In the genomic region with DNA sequence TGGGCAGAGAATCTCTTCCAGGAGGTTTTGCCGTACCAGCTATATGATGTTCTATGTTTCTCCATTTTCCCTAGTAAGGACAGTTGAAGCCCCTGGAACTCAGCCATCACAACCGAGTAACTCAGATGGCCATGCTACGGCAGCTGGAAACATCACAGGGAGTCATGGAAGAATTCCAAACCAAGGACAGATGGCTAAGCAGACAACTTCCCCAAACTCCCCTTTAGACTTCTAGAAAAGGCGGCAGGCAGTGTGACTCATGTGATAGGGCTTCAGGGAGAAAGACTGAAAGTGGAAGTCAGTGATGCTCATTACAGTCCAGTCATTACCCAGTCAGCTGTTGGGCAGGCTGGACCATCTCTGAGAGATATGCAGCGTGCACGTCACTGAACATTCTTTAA, we compare ENCODE assay signal across 11 mouse cellular contexts. TPM values are rescaled to one million over a fixed set of nuclear protein-coding genes. Genes with fewer than 3 reads are reported as not detected.
DNase-seq lines count a peak whose midpoint lies in the region; ATAC-seq and TF ChIP-seq lines count a peak whose summit lies in the region.
"Had no signal": no experiment of that assay in that cellular context is flagged by ENCODE, and none has a peak within 500 bp of the region (broad histone marks: within the 10 kb centered on the region; RNA-seq: fewer than 3 reads in every experiment).

No protein-coding gene starts in this region.

- H3K79me2 ChIP-seq in C2C12 (ENCODE audit: control insufficient read depth, insufficient read depth) = no peaks in the 10 kb centered on the region

- H3ac ChIP-seq in C2C12 (ENCODE audit: control insufficient read depth, insufficient read length, low read depth) = no peak overlapping the region

- DNase-seq in embryonic facial prominence, embryonic 14.5 days (ENCODE audit: low spot score) = peak; percentile 33
- DNase-seq in embryonic facial prominence, embryonic 10.5 days (ENCODE audit: low spot score) = no peak
- peak; percentile 38 for DNase-seq in kidney, postnatal 10 days
- no peak for DNase-seq in kidney, adult 8-10 months
- DNase-seq in urinary bladder, postnatal 36 days (ENCODE audit: low spot score in 2 of 2) = no peak
- no peak for DNase-seq in layer of hippocampus, adult 18-20 months (ENCODE audit: low spot score in 2 of 2)

- no peak overlapping the region for H3K4me2 ChIP-seq in embryonic facial prominence, embryonic 14.5 days (ENCODE audit: low read depth, low read length)

- H3K9me3 ChIP-seq in embryonic facial prominence, embryonic 14.5 days (ENCODE audit: control insufficient read depth, low read length) = no peaks in the 10 kb centered on the region
- H3K9me3 ChIP-seq in embryonic facial prominence, embryonic 10.5 days = no peaks in the 10 kb centered on the region

- H3K27me3 ChIP-seq in embryonic facial prominence, embryonic 14.5 days (replicated peaks; ENCODE audit: control insufficient read depth, insufficient read depth, low read length) = no peaks in the 10 kb centered on the region
- H3K27me3 ChIP-seq in embryonic facial prominence, embryonic 10.5 days (replicated peaks; ENCODE audit: low read depth, poor library complexity, severe bottlenecking) = no peaks in the 10 kb centered on the region
- H3K27me3 ChIP-seq in C2C12 (ENCODE audit: control insufficient read depth, insufficient read depth, insufficient read length) = no peaks in the 10 kb centered on the region

- no peak overlapping the region for H3K27ac ChIP-seq in embryonic facial prominence, embryonic 14.5 days (replicated peaks; ENCODE audit: low read depth, low read length)
- H3K27ac ChIP-seq in embryonic facial prominence, embryonic 10.5 days (replicated peaks) = no peak overlapping the region
- H3K27ac ChIP-seq: macrophage had no signal

- no peak overlapping the region for H3K4me3 ChIP-seq in embryonic facial prominence, embryonic 14.5 days (ENCODE audit: low read depth, low read length)
- H3K4me3 ChIP-seq in embryonic facial prominence, embryonic 10.5 days = no peak overlapping the region
- H3K4me3 ChIP-seq in C2C12 (ENCODE audit: insufficient read depth, poor library complexity, severe bottlenecking) = no peak overlapping the region

- TF ChIP-seq CTCF in C2C12 (IDR thresholded peaks at IDR 0.05; ENCODE audit: control insufficient read depth, insufficient read depth, insufficient read length) = no peak

- no peaks in the 10 kb centered on the region for H3K36me3 ChIP-seq in embryonic facial prominence, embryonic 14.5 days (ENCODE audit: control insufficient read depth, insufficient read depth, low read length)
- no peaks in the 10 kb centered on the region for H3K36me3 ChIP-seq in embryonic facial prominence, embryonic 10.5 days (replicated peaks)
- no peaks in the 10 kb centered on the region for H3K36me3 ChIP-seq in C2C12 (ENCODE audit: control insufficient read depth, insufficient read depth)

- 58% methylated on average over 6 of the region's 6 CpGs for WGBS in embryonic facial prominence, embryonic 14.5 days
- 82% methylated on average over 6 of the region's 6 CpGs for WGBS in embryonic facial prominence, embryonic 10.5 days

- no peaks in the 10 kb centered on the region for H3K79me3 ChIP-seq in C2C12 (ENCODE audit: low read depth)

- ATAC-seq in embryonic facial prominence, embryonic 14.5 days (ENCODE audit: low read depth) = peak; percentile 15; the same call in 1 of the 2 replicates
- peak; percentile 97 for ATAC-seq in megakaryocyte, adult 5-6 weeks (ENCODE audit: poor library complexity, severe bottlenecking)

- H3K4me1 ChIP-seq in embryonic facial prominence, embryonic 14.5 days (ENCODE audit: control insufficient read depth, insufficient read depth, low read length) = no peaks in the 10 kb centered on the region
- peaks cover 11% of the 10 kb centered on the region for H3K4me1 ChIP-seq in embryonic facial prominence, embryonic 10.5 days

- H3K9ac ChIP-seq in embryonic facial prominence, embryonic 14.5 days (ENCODE audit: low read depth, low read length) = no peak overlapping the region

TF ChIP-seq in C2C12, 6 proteins besides CTCF, POLR2A, EP300 and RAD21:
- TF ChIP-seq MAX (IDR thresholded peaks at IDR 0.05) (peak; percentile 62), CEBPB (IDR thresholded peaks at IDR 0.05; ENCODE audit: low read depth) (no peak), FOSL1 (IDR thresholded peaks at IDR 0.05; ENCODE audit: insufficient read depth, low read length, poor library complexity, severe bottlenecking) (peak; percentile 65), USF1 (IDR thresholded peaks at IDR 0.05; ENCODE audit: low read depth) (no peak), MYOD1 (IDR thresholded peaks at IDR 0.05; ENCODE audit: control insufficient read depth, insufficient read length, low read depth) (peak; percentile 73), MYOG (IDR thresholded peaks at IDR 0.05; ENCODE audit: control insufficient read depth, extremely low read depth, insufficient read length) (no peak)
TF ChIP-seq in C2C12: peak in this region for 3.

RNA-seq across cellular contexts. Expression of a gene that starts 6.6 kb away (rescaled TPM):
- 2.3 TPM in 2 replicates for polyA plus RNA-seq in embryonic facial prominence, embryonic 14.5 days (2014; fragmentation: Nextera tagmentation; extraction: Ambion mirVana)
- 0.75 and 0.85 TPM in 2 replicates for polyA plus RNA-seq in embryonic facial prominence, embryonic 10.5 days (2016; fragmentation: Nextera tagmentation; extraction: Ambion mirVana)
- 13.7 TPM for polyA plus RNA-seq in C2C12 (2012; fragmentation: generic; extraction: Trizol)
- total RNA-seq in megakaryocyte, adult 5-6 weeks (2015) = 2.0 and 2.5 TPM in 2 replicates
- total RNA-seq in megakaryocyte, adult 5-6 weeks (2017) = 1.7 and 1.8 TPM in 2 replicates
- 100 to 1,000 TPM; 132 to 138 TPM for total RNA-seq in layer of hippocampus, adult 18-20 months (2021)

RNA-seq across cellular contexts. Expression of a gene that starts 8.5 kb away (rescaled TPM):
- polyA plus RNA-seq in embryonic facial prominence, embryonic 14.5 days (2014; fragmentation: Nextera tagmentation; extraction: Ambion mirVana) = not detected in 2 replicates
- polyA plus RNA-seq in embryonic facial prominence, embryonic 10.5 days (2016; fragmentation: Nextera tagmentation; extraction: Ambion mirVana) = not detected in 2 replicates
- not detected for polyA plus RNA-seq in C2C12 (2012; fragmentation: generic; extraction: Trizol)
- not detected in 2 replicates for total RNA-seq in megakaryocyte, adult 5-6 weeks (2015)
- total RNA-seq in megakaryocyte, adult 5-6 weeks (2017) = 3.6 TPM in 1 of 2 replicates, not detected in the other
- total RNA-seq in layer of hippocampus, adult 18-20 months (2021) = 10 to 100 TPM; 29.2 to 41.2 TPM
- polyA plus RNA-seq: gonadal fat pad, adult 2 months; stomach, embryonic 16.5 days had no signal

Comparison
In these comparisons a context has a peak if more than half of its experiments do, and no peak if none do; other contexts are left out.
1. DNase-seq: peak in embryonic facial prominence, embryonic 14.5 days (single experiment) and kidney, postnatal 10 days (single experiment); none in embryonic facial prominence, embryonic 10.5 days (single experiment), kidney, adult 8-10 months (0 of 2), urinary bladder, postnatal 36 days (0 of 2) and layer of hippocampus, adult 18-20 months (0 of 2).